Mouse (Mus musculus) brain, embryonic 14.5 days (tissue): Measurements from ENCODE around the gene Fiz1.

Source experiments
- CTCF ChIP-seq: fragments of 200-500 bp; IDR thresholded peaks from 2 replicates; pipeline ENCODE4 v1.5.1; 2012; ENCODE audit warnings: inconsistent platforms, mild to moderate bottlenecking, moderate library complexity, borderline replicate concordance; ENCODE audit not compliant: insufficient read depth, insufficient read length; ENCODE audit errors: extremely low read depth
- POLR2A ChIP-seq: fragments of 200-500 bp; IDR thresholded peaks from 2 replicates; pipeline ENCODE4 v1.6.1; 2012; ENCODE audit warnings: mild to moderate bottlenecking, inconsistent platforms, borderline replicate concordance; ENCODE audit not compliant: poor library complexity, insufficient read depth, insufficient read length, severe bottlenecking; ENCODE audit errors: extremely low read depth

DNA sequence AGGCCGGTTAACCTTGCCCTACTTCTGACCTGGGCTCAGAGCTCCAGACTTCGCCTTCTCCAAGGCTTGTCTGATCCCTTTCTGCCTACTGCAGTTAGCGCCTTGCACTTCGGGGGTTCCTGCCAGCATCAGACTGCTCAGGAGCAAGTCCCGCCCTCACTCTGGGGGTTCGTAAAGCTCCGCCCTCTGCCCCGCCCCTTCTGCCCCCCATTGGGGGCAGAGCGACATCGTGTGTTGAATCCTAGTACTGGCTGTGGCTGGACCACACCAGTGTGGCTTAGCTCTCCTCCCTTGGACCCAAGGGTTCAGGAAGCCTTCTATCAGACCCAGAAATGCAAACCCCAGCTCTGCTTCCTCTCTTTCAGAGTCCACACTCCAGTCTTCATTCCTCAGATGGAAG is 50.2 kb downstream of the Fiz1 start, which contains the start of gene Sbk2:
- TF ChIP-seq CTCF (peak; percentile 60), POLR2A (no peak)
